Mouse (Mus musculus) liver, adult (tissue): ENCODE data around the gene Mdga2.

Source experiments
- GATA4 ChIP-seq: IDR thresholded peaks from 2 replicates; pipeline ENCODE4 v1.6.1; 2014; ENCODE audit warnings: mild to moderate bottlenecking, low read length; ENCODE audit not compliant: insufficient replicate concordance

The Mdga2 gene

GRCm38 (mm10) chr12:66889276-66889675 is 333.1 kb downstream of the Mdga2 start:
- no peak for TF ChIP-seq GATA4

DNA sequence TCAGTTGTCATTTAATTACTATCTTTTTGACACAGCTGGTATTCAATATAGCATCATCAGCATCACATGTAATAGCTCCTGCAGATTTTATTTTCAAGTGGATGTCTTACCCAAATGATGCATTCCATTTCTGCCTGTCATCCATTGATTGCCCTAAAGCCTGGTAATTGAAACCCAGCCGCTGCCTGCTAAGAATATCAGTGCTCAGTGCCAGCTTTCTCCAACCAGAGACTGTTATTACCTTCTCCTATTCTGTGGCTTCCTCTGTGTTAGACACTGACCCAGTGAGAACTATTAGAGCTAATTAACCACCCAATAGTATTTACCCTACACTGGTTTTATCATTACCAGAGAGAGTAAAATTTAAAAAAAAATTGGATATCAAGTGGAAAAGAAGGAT is 333.7 kb downstream of the Mdga2 start:
- no peak for TF ChIP-seq GATA4

DNA sequence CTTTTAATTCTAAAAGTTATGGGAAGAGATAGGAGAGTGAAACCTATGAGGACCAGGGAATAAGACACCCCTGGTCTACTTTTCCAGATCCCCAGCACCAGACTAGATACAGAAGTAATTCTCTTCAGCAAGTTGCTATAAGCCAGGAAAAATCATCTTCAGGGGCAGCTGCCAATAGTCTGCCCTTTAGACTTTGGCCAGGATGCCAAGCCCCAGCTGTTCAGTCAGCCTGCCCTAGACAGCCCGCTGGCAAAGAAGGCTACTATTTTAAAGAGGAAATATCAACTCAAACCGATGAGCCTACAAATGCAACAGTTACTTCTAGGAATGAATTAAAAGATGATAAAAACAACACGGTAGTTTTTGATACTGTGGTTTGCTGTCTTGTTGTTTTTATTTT is 356.1 kb downstream of the Mdga2 start:
- no peak for TF ChIP-seq GATA4

DNA sequence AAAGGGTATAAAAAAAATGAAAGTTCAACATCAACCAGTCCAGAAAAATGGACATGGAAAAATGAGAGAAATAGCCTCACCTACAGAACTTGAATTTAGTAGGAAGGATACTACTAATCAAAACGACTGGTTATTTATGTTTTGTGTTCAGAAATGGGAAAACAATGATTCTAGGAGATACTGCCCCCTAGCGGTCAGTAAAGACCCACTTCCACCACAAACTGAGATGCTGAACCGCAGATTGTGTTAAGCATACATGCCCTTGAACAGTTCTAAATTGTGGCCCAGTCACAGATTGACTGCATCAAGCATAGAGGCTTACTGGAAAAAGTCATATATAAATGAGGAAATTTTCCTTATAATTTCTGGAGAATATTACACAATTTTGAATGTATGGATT is 369.2 kb downstream of the Mdga2 start:
- no peak for TF ChIP-seq GATA4

- no peak for TF ChIP-seq GATA4
These were observed 382.0 kb downstream of the Mdga2 start for GRCm38 (mm10) chr12:66840336-66840735.

DNA sequence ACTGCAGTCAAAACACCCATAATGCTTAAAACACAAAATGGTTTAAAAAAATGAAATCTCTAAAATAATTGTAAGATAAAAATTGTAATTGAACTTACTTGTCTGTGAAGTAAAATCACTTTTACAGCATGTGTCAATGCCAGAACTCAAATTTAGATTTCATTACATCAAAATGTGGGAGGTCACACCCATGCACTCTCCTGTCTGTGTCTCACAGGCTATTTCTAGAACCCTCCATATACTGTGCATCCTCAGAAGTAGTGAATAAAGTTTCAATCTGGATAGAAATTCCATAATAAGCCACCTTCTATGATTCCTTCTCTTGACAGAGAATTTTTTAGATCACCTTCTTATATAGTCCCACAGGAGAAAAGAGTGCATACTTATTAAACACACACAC is 466.7 kb downstream of the Mdga2 start:
- TF ChIP-seq GATA4, result no peak

DNA sequence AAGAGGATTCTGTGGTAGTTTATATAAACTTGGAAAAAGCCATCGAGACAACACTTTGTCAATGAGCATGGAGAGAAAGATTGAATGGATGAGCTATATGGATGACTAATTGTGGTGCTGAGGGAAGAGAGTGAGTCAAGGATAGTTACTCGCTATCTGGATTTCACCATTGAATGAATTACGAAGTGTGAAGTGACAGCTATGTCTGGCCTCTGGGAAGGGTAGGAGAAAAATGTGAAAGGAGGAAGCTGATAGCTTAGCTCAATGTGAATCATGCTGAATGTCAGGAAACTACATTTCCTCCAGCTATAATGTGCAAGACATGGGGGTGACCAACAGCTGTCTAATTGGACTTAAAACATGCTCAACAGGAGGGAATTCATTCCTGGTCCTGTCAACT is 487.8 kb downstream of the Mdga2 start:
- TF ChIP-seq GATA4, result no peak

DNA sequence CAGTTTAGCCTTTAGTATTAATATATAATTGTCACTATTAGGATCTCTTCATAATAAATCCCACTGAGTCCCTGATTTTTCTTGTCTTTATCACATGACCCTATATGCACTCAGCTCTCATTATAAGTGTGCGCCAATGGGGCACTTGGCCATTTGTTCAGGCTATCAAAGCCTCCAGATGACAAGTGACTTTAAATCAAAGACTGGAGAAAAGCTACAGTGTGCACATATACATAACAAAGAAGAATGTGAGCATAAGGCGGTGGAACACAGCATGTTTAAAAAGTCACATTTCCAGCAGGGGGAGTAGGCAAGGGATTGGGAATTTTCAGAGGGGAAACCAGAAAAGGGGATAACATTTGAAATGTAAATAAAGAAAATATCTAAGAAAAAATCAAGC is 497.9 kb downstream of the Mdga2 start:
- TF ChIP-seq GATA4, result no peak

- TF ChIP-seq GATA4, result no peak
These were observed 514.0 kb downstream of the Mdga2 start for GRCm38 (mm10) chr12:66708334-66708733.

GRCm38 (mm10) chr12:66707431-66707830 is 514.9 kb downstream of the Mdga2 start:
- no peak for TF ChIP-seq GATA4

- TF ChIP-seq GATA4, result no peak
These were observed 517.3 kb downstream of the Mdga2 start for GRCm38 (mm10) chr12:66705015-66705414.

GRCm38 (mm10) chr12:66702781-66703180 is 519.6 kb downstream of the Mdga2 start:
- TF ChIP-seq GATA4, result no peak

DNA sequence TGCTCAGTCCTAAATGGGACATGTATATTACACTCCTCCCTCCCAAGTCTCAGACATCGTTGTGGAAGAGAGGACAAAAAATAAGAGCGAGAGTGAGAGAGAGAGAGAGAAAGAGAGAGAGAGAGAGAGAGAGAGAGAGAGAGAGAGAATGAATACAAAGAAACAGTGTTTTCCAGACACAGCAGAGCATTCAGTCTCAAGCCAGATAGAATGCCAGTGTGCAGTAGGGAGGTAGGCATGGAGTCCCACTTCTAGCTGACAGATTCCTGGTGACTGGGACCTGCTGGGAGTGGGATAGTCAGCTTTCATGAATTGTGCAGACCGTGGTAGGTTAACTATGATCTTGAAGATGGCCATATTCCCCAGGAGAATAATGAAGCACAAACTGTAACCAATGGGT is 542.8 kb downstream of the Mdga2 start:
- TF ChIP-seq GATA4, result no peak

GRCm38 (mm10) chr12:66648605-66649552 is 573.5 kb downstream of the Mdga2 start:
- TF ChIP-seq GATA4, result no peak

- no peak for TF ChIP-seq GATA4
These were observed 581.9 kb downstream of the Mdga2 start for GRCm38 (mm10) chr12:66640408-66640807.

DNA sequence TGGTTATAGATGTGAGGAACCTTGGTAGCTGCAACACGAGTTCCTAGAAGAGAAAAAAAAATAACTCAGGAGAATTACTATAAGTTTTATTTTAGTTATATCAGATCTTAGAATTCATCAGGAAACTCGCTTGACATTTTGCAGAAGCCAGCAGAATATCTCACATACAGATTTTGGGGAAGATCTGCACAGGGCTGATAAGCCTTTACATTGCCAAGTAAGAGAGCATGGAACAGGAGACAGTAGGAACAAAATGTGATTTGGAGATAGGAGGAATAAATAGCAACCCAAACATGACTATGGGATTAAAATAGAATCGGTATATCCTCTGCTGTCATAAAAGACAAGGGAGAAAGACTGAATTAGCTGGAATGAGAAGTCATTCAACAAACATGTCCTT is 602.4 kb downstream of the Mdga2 start:
- no peak for TF ChIP-seq GATA4
